Mouse (Mus musculus) embryonic facial prominence, embryonic 12.5 days (tissue): ENCODE results near the gene Setdb1. TPM values are rescaled to one million over a fixed set of nuclear protein-coding genes. Genes with fewer than 3 reads are reported as not detected.

Experiments
- ATAC-seq: fragments of 200-750 bp; cut with Nextera tagmentation; 2 replicates; pipeline ENCODE4 v1.8.0; 2017; ENCODE audit not compliant: insufficient number of reproducible peaks, insufficient read depth, low FRiP score, low TSS enrichment
- H3K27ac ChIP-seq: fragments of 300-500 bp; sonication (generic); 2 replicates; pipeline ENCODE4 v1.5.1; 2016; ENCODE audit warnings: mild to moderate bottlenecking
- H3K27me3 ChIP-seq: fragments of 300-500 bp; sonication (generic); 2 replicates; pipeline ENCODE4 v1.6.1; 2016; ENCODE audit warnings: mild to moderate bottlenecking, moderate library complexity
- H3K36me3 ChIP-seq: fragments of 300-500 bp; sonication (generic); 2 replicates; pipeline ENCODE4 v1.6.1; 2016; ENCODE audit warnings: mild to moderate bottlenecking
- H3K4me1 ChIP-seq: fragments of 300-500 bp; sonication (generic); 2 replicates; pipeline ENCODE4 v1.6.1; 2016
- H3K4me2 ChIP-seq: fragments of 300-500 bp; sonication (generic); replicated peaks from 2 replicates; pipeline ENCODE4 v1.6.1; 2016; ENCODE audit warnings: mild to moderate bottlenecking, moderate library complexity
- H3K4me3 ChIP-seq: fragments of 300-500 bp; sonication (generic); 2 replicates; pipeline ENCODE4 v1.5.1; 2016; ENCODE audit warnings: mild to moderate bottlenecking
- H3K9ac ChIP-seq: fragments of 300-500 bp; sonication (generic); 2 replicates; pipeline ENCODE4 v1.6.1; 2016; ENCODE audit warnings: mild to moderate bottlenecking, moderate library complexity
- H3K9me3 ChIP-seq: fragments of 300-500 bp; sonication (generic); 2 replicates; pipeline ENCODE4 v1.6.1; 2016; ENCODE audit warnings: mild to moderate bottlenecking, moderate library complexity
- WGBS: fragments of 180-500 bp; shearing (Covaris S2); methylation state at CpG from one replicate; pipeline ENCODE4 v1.1.7; 2016; 5-methylcytosine and 5-hydroxymethylcytosine counted together
- polyA plus RNA-seq: library from polyadenylated mRNA; unstranded; fragments of >200 nt; fragmentation: Nextera tagmentation; extraction: Ambion mirVana; gene quantifications from 2 replicates; pipeline ENCODE4 v1.2.1, GENCODE M21; 2016

Gene Setdb1
- polyA plus RNA-seq, 1 experiment from 2014 or later, result 61.8 TPM

DNA sequence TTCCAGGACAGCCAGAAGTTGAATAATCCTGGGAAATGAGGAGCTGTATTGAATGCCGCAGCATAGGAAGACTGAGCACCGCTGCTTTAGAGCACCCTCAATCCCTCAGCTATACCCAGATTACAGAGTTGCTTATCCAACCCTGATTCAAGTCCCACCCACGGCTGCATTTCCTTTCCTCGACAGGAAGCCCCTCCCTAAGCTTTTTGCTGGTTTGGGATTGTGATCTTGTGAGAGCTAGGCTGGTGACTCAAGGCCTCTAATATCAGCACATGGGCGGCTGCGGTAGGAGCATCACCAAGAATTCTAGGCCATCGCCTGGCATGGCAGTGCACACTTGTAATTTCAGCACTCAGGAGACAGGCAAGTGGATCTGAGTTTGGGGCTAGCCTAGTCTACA is 70.5 kb downstream of the Setdb1 start:
- ATAC-seq, result no peak
- 82% methylated on average over 7 of the region's 7 CpGs for WGBS

DNA sequence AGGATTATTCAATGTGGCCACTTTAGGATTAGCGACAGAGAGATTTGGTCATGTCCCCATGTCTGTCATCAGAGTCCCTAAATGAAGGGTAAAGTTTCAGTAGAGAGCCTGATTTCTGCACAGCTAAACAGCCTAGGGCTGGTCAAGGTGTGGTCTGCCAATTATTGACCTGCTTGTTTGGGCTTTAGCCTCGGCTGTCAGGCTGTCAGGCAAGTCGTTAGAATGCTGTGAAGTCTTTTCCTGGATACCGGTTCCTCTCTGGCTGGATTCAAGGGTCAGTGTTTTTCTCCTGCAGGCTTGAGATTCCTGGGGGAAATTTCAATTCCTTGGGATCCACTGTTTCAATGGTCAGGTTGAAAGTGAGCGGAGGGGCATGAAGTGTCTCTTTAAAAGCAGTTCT is 71.0 kb downstream of the Setdb1 start:
- Histone ChIP-seq H3K9me3 (no peaks in the 10 kb centered on the region), H3K4me2 (no peak overlapping the region), H3K4me1 (peaks cover 12% of the 10 kb centered on the region), H3K9ac (no peak overlapping the region), H3K36me3 (peaks cover 33% of the 10 kb centered on the region), H3K27ac (no peak overlapping the region), H3K27me3 (no peaks in the 10 kb centered on the region), H3K4me3 (no peak overlapping the region)
- no peak for ATAC-seq
- 62% methylated on average over 5 of the region's 5 CpGs for WGBS

More for the DNA sequence above, 70.5 kb downstream of the Setdb1 start:
- Histone ChIP-seq H3K9me3 (no peaks in the 10 kb centered on the region), H3K9ac (no peak overlapping the region), H3K4me1 (peaks cover 12% of the 10 kb centered on the region), H3K27ac (no peak overlapping the region), H3K36me3 (peaks cover 37% of the 10 kb centered on the region), H3K4me2 (no peak overlapping the region), H3K27me3 (no peaks in the 10 kb centered on the region), H3K4me3 (no peak overlapping the region)

DNA sequence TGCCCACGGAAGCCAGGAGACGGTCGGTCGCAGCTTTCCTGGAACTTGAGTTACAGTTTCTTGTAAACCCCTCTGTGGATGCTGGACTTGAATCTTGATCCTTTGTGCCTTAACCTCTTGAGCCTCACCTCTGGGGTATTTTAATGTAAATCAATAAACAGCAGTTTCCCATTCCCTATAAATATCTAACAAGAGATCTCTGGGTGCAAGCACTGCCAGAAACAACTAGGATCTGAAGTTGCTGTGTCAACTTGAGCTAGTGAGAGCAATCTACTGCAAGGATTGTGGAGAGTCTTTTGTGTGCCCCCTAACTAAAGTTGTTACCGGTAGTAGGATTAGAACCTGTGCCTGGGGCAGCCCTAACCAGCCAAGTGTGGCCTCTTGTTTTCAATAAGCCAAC is 71.6 kb downstream of the Setdb1 start:
- H3K9me3 ChIP-seq, result no peaks in the 10 kb centered on the region
- peaks cover 16% of the 10 kb centered on the region for H3K4me1 ChIP-seq
- no peaks in the 10 kb centered on the region for H3K27me3 ChIP-seq
- H3K4me3 ChIP-seq, result no peak overlapping the region
- H3K4me2 ChIP-seq, result no peak overlapping the region
- H3K27ac ChIP-seq, result no peak overlapping the region
- no peak overlapping the region for H3K9ac ChIP-seq
- H3K36me3 ChIP-seq, result peaks cover 27% of the 10 kb centered on the region
- no peak for ATAC-seq
- WGBS, result 93% methylated on average over 5 of the region's 5 CpGs

DNA sequence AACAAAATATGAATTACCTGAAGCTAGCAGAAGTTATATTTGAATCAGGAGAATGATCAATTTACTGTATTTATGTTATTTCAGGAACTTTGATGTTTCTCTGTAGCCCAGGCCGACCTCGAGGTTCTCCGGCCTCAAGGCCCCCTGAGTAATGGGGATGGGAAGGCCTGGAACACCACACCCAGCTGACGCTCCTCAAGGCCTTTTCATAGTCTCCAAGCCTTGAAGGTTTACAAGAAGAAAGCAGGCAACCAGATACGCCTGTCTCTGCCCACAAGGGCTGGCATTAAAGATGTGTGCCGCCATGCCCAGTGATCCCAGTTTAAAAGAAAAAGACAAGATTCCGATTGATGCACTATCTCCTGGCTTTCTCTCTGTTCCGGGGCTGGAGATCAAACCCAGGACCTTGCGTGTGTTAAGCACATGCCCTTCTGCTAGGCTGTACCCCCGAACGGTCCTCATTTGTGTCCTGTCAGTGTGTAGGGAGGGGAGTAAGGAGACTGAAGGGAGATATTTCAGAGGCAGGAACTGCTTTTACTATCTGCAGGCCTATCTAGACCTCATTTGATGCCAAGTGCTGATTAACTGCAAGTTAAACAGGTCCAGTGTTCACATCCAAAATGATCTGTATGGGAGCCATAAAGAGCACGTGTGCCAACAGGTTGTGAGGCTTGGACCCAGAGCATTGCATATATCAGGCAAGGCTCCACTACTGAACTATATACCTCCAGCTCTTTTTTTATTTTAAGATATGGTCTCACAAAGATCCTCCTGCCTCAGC is 72.3 kb downstream of the Setdb1 start:
- H3K4me1 ChIP-seq, result peaks cover 17% of the 10 kb centered on the region
- peak overlapping the region; percentile 74 for H3K4me2 ChIP-seq
- no peaks in the 10 kb centered on the region for H3K9me3 ChIP-seq
- H3K9ac ChIP-seq, result no peak overlapping the region
- H3K27ac ChIP-seq, result no peak overlapping the region
- no peaks in the 10 kb centered on the region for H3K27me3 ChIP-seq
- WGBS, result 87% methylated on average over 12 of the region's 12 CpGs
- no peak for ATAC-seq
- H3K36me3 ChIP-seq, result peaks cover 20% of the 10 kb centered on the region
- peak overlapping the region; percentile 72 for H3K4me3 ChIP-seq

DNA sequence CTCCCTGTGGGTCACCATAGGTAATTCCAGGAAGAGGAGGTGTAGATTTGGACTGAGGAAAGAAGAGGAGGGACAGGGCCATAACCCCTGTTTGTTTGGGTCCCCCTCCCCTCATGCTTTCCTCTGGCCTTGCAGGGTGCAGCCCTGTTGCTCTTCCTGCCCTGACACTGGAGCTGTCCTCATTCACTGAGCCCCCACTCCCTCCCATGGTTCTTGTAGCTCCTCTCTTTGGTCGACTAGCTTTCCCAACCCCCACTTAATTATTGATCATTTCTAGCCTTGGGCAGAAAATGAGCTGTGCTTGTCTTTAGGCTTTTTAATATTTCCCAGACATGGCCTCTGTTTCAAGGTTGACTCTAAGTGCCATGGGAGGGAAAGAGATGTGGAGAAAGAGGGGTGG is 72.9 kb downstream of the Setdb1 start:
- Histone ChIP-seq H3K4me1 (peaks cover 17% of the 10 kb centered on the region), H3K4me2 (peak overlapping the region; percentile 74), H3K27ac (peak overlapping the region; percentile 98), H3K4me3 (peak overlapping the region; percentile 72), H3K9ac (peak overlapping the region; percentile 85; the same call in 1 of the 2 replicates), H3K27me3 (no peaks in the 10 kb centered on the region), H3K36me3 (peaks cover 16% of the 10 kb centered on the region), H3K9me3 (no peaks in the 10 kb centered on the region)
- no peak for ATAC-seq
- WGBS, result 7% methylated on average over 1 of the region's 1 CpGs

DNA sequence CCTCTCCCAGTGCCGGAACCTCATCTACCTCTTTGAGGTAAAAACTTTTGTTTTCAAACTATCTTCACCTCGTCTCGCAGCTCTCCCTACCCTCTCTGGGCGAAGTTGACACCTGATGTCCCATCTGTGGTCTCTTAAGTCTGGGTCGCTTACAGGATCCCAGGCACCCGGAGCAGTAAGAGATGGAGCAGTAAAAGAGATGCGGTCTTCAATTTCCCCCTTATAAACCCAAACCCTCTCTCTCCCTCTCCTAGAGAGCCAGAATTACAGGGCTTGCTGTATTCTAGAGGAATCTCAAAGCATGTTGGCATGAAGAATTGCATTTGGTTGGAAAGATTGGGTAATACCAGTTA is 73.4 kb downstream of the Setdb1 start:
- H3K27ac ChIP-seq, result peak overlapping the region; percentile 98
- under 1% methylated on average over 7 of the region's 7 CpGs for WGBS
- H3K4me2 ChIP-seq, result peak overlapping the region; percentile 74
- no peaks in the 10 kb centered on the region for H3K9me3 ChIP-seq
- ATAC-seq, result no peak
- H3K36me3 ChIP-seq, result peaks cover 14% of the 10 kb centered on the region
- H3K4me1 ChIP-seq, result peaks cover 17% of the 10 kb centered on the region
- peak overlapping the region; percentile 85 for H3K9ac ChIP-seq
- no peaks in the 10 kb centered on the region for H3K27me3 ChIP-seq
- H3K4me3 ChIP-seq, result peak overlapping the region; percentile 72

DNA sequence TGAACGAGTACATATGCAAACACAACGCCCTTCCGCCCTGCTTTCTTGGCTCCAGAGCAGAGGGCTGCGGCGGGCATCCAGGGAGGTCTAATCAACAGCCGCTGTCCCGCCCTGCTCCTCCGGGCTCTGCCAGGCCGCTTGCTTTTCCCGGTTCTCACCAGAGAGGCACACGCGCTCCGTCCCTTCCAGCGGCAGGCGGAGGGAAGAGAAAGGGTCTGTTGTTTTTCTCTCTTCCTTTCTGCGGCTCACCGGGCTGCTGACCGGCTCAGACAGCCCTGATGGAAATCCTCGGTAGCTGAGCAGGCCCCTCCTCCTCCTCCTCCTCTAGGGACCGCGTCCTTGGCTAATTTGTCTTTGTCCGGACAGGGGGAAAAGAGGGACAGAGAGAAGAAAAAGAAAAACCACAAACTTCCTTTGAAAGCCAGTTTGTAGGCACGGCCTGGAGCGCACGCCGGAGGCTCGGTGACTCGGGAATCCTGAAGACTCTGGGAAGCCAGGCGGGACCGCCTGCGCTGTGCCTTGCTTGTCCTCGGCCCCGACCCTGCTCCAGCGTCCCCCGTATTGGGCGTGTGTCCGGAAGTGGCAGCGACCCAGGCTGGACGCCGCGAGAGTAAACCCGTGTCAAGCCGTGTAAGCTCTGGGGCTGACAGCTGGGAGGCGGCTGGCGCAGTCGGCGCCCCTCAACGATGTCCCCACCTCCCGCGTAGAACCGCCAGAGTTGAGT is 74.0 kb downstream of the Setdb1 start:
- no peaks in the 10 kb centered on the region for H3K9me3 ChIP-seq
- H3K36me3 ChIP-seq, result peaks cover 8% of the 10 kb centered on the region
- peak overlapping the region; percentile 85 for H3K9ac ChIP-seq
- peak overlapping the region; percentile 74 for H3K4me2 ChIP-seq
- peaks cover 17% of the 10 kb centered on the region for H3K4me1 ChIP-seq
- H3K4me3 ChIP-seq, result peak overlapping the region; percentile 72
- WGBS, result under 1% methylated on average over 48 of the region's 51 CpGs
- peak; percentile 61 for ATAC-seq
- peak overlapping the region; percentile 98 for H3K27ac ChIP-seq
- no peaks in the 10 kb centered on the region for H3K27me3 ChIP-seq

DNA sequence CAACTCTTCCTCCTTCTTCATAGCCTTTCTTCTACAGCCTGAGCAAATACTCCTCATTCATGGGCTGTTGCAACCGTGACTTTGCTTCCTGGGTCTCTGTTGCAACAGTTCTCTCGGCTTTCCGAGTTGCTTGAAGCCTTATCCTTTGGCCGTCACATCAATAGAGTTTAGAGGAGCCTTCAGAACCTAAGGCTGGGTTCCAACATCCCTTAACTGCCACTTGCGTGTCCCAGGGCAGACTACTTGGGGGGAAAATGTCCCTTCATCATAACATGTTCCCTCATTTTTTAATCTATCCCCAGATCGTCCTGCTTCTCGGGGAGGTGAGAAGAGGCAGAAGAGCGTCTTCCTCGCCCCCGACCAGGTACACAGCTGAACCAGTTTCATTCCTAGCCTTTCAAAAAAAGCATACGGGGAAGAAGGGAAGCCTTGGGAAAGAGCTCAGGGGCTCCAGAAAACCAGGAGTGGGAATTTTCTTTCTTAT is 74.6 kb downstream of the Setdb1 start:
- H3K4me2 ChIP-seq, result peak overlapping the region; percentile 74
- H3K9ac ChIP-seq, result peak overlapping the region; percentile 85
- H3K4me1 ChIP-seq, result peaks cover 17% of the 10 kb centered on the region
- H3K9me3 ChIP-seq, result no peaks in the 10 kb centered on the region
- WGBS, result under 1% methylated on average over 11 of the region's 11 CpGs
- H3K27me3 ChIP-seq, result no peaks in the 10 kb centered on the region
- peaks cover 2% of the 10 kb centered on the region; the same call in 1 of the 2 replicates for H3K36me3 ChIP-seq
- ATAC-seq, result no peak
- peak overlapping the region; percentile 98 for H3K27ac ChIP-seq
- peak overlapping the region; percentile 72 for H3K4me3 ChIP-seq

- peak within 1 kb of the TSS; percentile 85 for H3K9ac ChIP-seq
- under 1% methylated on average over 53 of the region's 53 CpGs for WGBS
- H3K4me1 ChIP-seq, result peaks cover 17% of the 10 kb centered on the region
- no peaks in the 10 kb centered on the region for H3K27me3 ChIP-seq
- no peaks in the 10 kb centered on the region for H3K9me3 ChIP-seq
- H3K4me2 ChIP-seq, result peak within 1 kb of the TSS; percentile 74
- peak; percentile 86 for ATAC-seq
- H3K27ac ChIP-seq, result peak within 1 kb of the TSS; percentile 98
- H3K36me3 ChIP-seq, result no peaks in the 10 kb centered on the region
- H3K4me3 ChIP-seq, result peak within 1 kb of the TSS; percentile 72
Observed at GRCm38 (mm10) chr3:95281216-95282126, 75.5 kb downstream of the Setdb1 start, which contains the start of the genes Mindy1 and Prune1. Gene Mindy1 (plus strand): TSS chr3:95281345. Gene Prune1 (minus strand): TSS chr3:95282076.

DNA sequence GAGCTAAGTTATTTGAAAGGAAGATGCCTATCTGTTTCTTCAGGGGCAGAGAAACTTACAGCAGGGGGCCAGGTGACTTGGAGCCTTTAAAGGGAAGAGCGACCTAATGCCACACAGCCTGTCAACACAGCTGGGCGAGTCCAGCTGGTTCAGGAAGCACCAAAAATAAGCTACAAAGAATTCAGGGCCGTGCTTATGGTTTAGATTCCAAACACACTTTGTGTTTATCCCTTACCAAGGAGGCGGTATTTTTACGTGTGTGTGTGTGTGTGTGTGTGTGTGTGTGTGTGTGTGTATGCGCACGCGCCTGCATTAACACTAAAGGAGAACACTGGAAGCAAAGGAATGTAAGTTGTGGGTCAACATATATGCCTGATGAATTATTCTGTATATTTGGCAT is 76.3 kb downstream of the Setdb1 start:
- Histone ChIP-seq H3K27ac (peak overlapping the region; percentile 84), H3K9ac (peak overlapping the region; percentile 82)
- WGBS, result 18% methylated on average over 8 of the region's 8 CpGs

GRCm38 (mm10) chr3:95277149-95277551 is 79.9 kb downstream of the Setdb1 start:
- H3K36me3 ChIP-seq, result peaks cover 4% of the 10 kb centered on the region; the same call in 1 of the 2 replicates
- H3K27ac ChIP-seq, result no peak overlapping the region
- H3K4me3 ChIP-seq, result no peak overlapping the region
- peaks cover 4% of the 10 kb centered on the region; the same call in 1 of the 2 replicates for H3K4me1 ChIP-seq
- WGBS, result 91% methylated on average over 1 of the region's 1 CpGs
- no peaks in the 10 kb centered on the region for H3K9me3 ChIP-seq
- no peak for ATAC-seq
- no peaks in the 10 kb centered on the region for H3K27me3 ChIP-seq
- no peak overlapping the region for H3K9ac ChIP-seq
- no peak overlapping the region for H3K4me2 ChIP-seq

More for the DNA sequence above, 76.3 kb downstream of the Setdb1 start:
- no peak for ATAC-seq
- Histone ChIP-seq H3K27me3 (no peaks in the 10 kb centered on the region), H3K4me2 (peak overlapping the region; percentile 74), H3K9me3 (no peaks in the 10 kb centered on the region), H3K4me3 (peak overlapping the region; percentile 72), H3K4me1 (peaks cover 17% of the 10 kb centered on the region), H3K36me3 (no peaks in the 10 kb centered on the region)
